Mouse (Mus musculus) kidney, adult 2 months (tissue): ENCODE results near the gene Olfr222.

Experiments used
- CTCF ChIP-seq: fragments of 200-500 bp; conservative IDR thresholded peaks from 2 replicates; pipeline ENCODE4 v1.5.1; 2011; ENCODE audit warnings: low read depth, mild to moderate bottlenecking, control low read depth, low read length, moderate library complexity, mixed read lengths; ENCODE audit not compliant: insufficient read depth, insufficient read length
- POLR2A ChIP-seq: fragments of 200-500 bp; IDR thresholded peaks from one replicate; pipeline ENCODE4 v1.6.1; 2011; ENCODE audit warnings: low read depth, low read length, control low read depth

DNA sequence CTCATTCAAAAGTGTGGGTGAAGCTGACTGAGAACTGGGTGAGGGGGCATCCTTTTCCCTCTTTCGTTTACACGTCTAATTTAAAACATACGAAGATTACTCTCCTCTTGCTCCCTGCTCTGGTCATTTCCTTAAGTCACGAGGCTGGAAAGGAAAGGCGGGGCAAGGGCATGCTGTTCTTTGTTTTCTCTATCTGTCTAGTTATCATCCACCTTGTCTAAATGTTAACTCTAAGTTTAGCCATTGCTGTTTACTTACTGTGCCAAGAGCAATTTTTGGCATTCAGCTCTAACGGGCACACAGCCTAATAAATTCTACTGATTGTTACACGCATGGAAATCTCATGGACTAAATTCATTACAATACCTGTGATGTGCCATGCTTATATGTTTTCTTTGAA, 23.2 kb upstream of the Olfr222 start:
- TF ChIP-seq POLR2A = no peak
- TF ChIP-seq CTCF = no peak
